Mouse (Mus musculus) stomach, embryonic 14.5 days (tissue): ENCODE results near the gene Fndc8. TPM values are rescaled to one million over a fixed set of nuclear protein-coding genes. Genes with fewer than 3 reads are reported as not detected.
A peak's percentile ranks its signal among the peaks of the same experiment; 100 is the strongest.

Source experiments
- ATAC-seq: fragments of 200-750 bp; cut with Nextera tagmentation; 2 replicates; pipeline ENCODE4 v1.8.0; 2017; ENCODE audit warnings: low read depth, moderate TSS enrichment; ENCODE audit not compliant: insufficient number of reproducible peaks, insufficient read depth, low FRiP score
- H3K27ac ChIP-seq: fragments of 300-500 bp; sonication (generic); 2 replicates; pipeline ENCODE4 v1.5.1; 2014; ENCODE audit warnings: mild to moderate bottlenecking, low read length, moderate library complexity, mixed read lengths
- H3K27me3 ChIP-seq: fragments of 300-500 bp; sonication (generic); 2 replicates; pipeline ENCODE4 v1.6.1; 2014; ENCODE audit warnings: low read length, control low read depth, mixed read lengths; ENCODE audit not compliant: control insufficient read depth, insufficient read depth
- H3K36me3 ChIP-seq: fragments of 300-500 bp; sonication (generic); 2 replicates; pipeline ENCODE4 v1.6.1; 2014; ENCODE audit warnings: mild to moderate bottlenecking, control low read depth, low read length, moderate library complexity, mixed read lengths; ENCODE audit not compliant: control insufficient read depth, insufficient read depth
- H3K4me1 ChIP-seq: fragments of 300-500 bp; sonication (generic); 2 replicates; pipeline ENCODE4 v1.6.1; 2014; ENCODE audit warnings: low read length, control low read depth, mixed read lengths; ENCODE audit not compliant: control insufficient read depth, insufficient read depth
- H3K4me2 ChIP-seq: fragments of 300-500 bp; sonication (generic); replicated peaks from 2 replicates; pipeline ENCODE4 v1.6.1; 2014; ENCODE audit warnings: low read depth, low read length, control low read depth
- H3K4me3 ChIP-seq: fragments of 300-500 bp; sonication (generic); 2 replicates; pipeline ENCODE4 v1.5.1; 2014; ENCODE audit warnings: low read depth, low read length, control low read depth
- H3K9ac ChIP-seq: fragments of 300-500 bp; sonication (generic); replicated peaks from 2 replicates; pipeline ENCODE4 v1.6.1; 2014; ENCODE audit warnings: low read depth, mild to moderate bottlenecking, control low read depth, low read length, moderate library complexity, mixed read lengths
- H3K9me3 ChIP-seq: fragments of 300-500 bp; sonication (generic); 2 replicates; pipeline ENCODE4 v1.6.1; 2016; ENCODE audit warnings: low read depth, low read length, control low read depth; ENCODE audit not compliant: control insufficient read depth
- WGBS: fragments of 180-500 bp; shearing (Covaris S2); extraction: QIAGEN DNeasy Blood & Tissue Kit; methylation state at CpG from one replicate; pipeline ENCODE4 v1.1.7; 2014; 5-methylcytosine and 5-hydroxymethylcytosine counted together
- polyA plus RNA-seq: library from polyadenylated mRNA; unstranded; fragments of >200 nt; fragmentation: Nextera tagmentation; extraction: Ambion mirVana; gene quantifications from 2 replicates; pipeline ENCODE4 v1.2.1, GENCODE M21; 2014

The Fndc8 gene
- polyA plus RNA-seq, 1 experiment from 2014 or later = 0.12 TPM

DNA sequence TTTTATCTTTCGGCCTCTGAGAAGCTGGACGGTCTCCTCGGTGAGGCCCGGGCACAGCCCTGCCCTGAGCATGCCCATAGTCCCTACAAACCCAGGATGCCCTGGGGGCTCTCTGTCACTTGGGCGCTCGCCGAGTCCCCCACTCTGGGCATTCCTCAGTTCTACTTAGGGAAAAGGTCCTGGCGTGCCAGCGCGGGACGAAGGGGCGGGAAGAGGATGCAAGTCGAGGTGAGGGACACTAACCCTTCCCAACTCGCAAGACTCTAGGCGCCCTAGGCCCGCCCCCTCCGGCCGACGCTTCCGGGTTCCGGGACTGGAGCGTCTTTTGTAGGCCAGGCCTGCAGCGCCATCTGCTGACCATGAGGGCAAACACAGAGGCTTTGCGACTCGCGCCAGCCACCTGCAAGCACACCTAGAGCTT, 1.6 kb upstream of the Fndc8 start, which contains the start of gene Rad51d:
TSS of gene Rad51d (minus strand) at position 273 of the 421 bp plus-strand sequence.
- no peaks in the 10 kb centered on the region for H3K27me3 ChIP-seq
- H3K27ac ChIP-seq = no peak within 1 kb of the TSS; the same call in 1 of the 2 replicates
- H3K9ac ChIP-seq = peak within 1 kb of the TSS; percentile 69
- peaks cover 12% of the 10 kb centered on the region; the same call in 1 of the 2 replicates for H3K4me1 ChIP-seq
- no peaks in the 10 kb centered on the region for H3K9me3 ChIP-seq
- peak; percentile 90 for ATAC-seq
- WGBS = 0% methylated on average over 26 of the region's 26 CpGs
- H3K4me2 ChIP-seq = peak within 1 kb of the TSS; percentile 78
- H3K4me3 ChIP-seq = peak within 1 kb of the TSS; percentile 58
- H3K36me3 ChIP-seq = no peaks in the 10 kb centered on the region

DNA sequence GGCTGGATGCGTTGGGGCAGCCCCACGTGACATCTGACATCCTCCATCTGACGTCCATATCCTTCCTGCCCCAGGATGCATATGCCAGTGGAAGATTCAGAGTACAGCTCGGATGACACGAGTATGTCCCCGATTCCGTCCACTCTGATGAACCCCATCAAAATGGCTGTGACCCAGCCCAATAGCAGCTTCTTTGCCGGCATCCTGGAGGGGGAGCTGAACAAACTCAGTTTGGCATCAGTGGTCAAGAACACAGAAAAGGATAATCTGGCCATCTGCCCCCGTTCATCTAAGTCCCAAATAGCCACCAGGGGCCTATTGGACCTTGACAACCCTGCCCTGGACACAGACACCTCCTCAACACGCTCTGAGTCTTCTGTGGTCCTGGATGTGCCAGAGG, 5.6 kb downstream of the Fndc8 start:
- no peak overlapping the region for H3K9ac ChIP-seq
- H3K4me3 ChIP-seq = no peak overlapping the region
- H3K36me3 ChIP-seq = peaks cover 20% of the 10 kb centered on the region
- H3K27me3 ChIP-seq = no peaks in the 10 kb centered on the region
- H3K9me3 ChIP-seq = no peaks in the 10 kb centered on the region
- H3K4me1 ChIP-seq = no peaks in the 10 kb centered on the region
- no peak overlapping the region for H3K4me2 ChIP-seq
- H3K27ac ChIP-seq = no peak overlapping the region
- WGBS = 91% methylated on average over 10 of the region's 10 CpGs
- ATAC-seq = no peak

DNA sequence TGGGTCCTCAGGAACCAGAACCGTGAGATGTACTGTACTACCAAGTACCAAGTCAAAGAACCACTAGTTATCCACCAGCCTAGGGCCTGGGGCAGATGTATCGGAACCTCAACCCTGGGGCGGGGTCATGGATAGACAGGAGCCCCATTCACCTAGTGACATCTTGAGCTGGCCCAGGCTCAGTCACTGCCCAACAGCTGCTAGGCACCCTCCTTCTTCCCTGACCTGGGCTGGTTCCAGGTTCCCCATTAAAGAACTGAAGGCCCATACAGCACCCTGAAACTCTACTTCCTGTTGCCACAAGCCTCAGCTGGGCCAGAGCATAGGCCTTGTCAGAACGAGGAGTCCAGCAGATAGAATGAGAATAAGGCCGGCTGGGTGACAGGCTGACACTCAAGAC, 7.8 kb downstream of the Fndc8 start:
- no peak for ATAC-seq
- no peak overlapping the region for H3K4me2 ChIP-seq
- H3K4me3 ChIP-seq = no peak overlapping the region
- no peak overlapping the region for H3K9ac ChIP-seq
- no peaks in the 10 kb centered on the region for H3K4me1 ChIP-seq
- no peak overlapping the region for H3K27ac ChIP-seq
- no peaks in the 10 kb centered on the region for H3K27me3 ChIP-seq
- H3K9me3 ChIP-seq = no peaks in the 10 kb centered on the region
- 90% methylated on average over 5 of the region's 5 CpGs for WGBS
- H3K36me3 ChIP-seq = peaks cover 41% of the 10 kb centered on the region

DNA sequence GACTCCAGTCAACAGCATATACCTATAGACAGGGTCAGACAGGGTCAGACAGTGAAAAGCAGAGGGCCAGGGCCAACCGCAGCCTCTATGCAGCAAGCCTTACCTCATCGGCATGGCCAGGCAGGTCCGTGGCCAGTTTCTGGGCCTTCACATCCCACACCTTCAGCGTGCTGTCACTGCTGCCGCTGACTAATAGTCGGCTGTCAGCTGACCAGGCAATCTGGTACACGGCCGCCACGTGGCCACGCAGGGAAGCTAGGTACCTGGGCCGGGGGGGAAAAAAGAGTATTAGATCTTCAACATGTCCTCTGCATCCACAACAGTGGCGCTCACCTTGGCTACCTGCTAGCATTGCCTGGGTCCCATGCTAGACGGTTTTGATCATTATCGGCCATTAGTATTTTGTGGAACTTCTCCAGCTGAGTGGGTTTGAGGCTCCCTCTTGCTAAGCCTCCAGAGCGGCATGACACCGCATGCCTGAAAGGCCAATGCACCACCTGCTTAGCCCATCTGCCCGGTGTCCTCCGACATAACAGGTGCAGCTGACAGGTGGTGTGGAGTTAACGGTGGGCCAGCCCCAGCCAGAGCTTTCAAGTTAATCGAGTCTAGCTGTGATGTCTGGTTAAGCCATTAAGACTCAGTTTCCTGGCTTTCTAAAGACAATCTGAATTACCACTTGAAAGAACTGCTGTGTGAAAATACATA, 9.8 kb downstream of the Fndc8 start:
- ATAC-seq = no peak
- Histone ChIP-seq H3K27ac (no peak overlapping the region), H3K4me3 (no peak overlapping the region), H3K4me2 (no peak overlapping the region), H3K36me3 (peaks cover 52% of the 10 kb centered on the region), H3K9me3 (no peaks in the 10 kb centered on the region), H3K9ac (no peak overlapping the region), H3K4me1 (no peaks in the 10 kb centered on the region), H3K27me3 (no peaks in the 10 kb centered on the region)
- 91% methylated on average over 20 of the region's 20 CpGs for WGBS

DNA sequence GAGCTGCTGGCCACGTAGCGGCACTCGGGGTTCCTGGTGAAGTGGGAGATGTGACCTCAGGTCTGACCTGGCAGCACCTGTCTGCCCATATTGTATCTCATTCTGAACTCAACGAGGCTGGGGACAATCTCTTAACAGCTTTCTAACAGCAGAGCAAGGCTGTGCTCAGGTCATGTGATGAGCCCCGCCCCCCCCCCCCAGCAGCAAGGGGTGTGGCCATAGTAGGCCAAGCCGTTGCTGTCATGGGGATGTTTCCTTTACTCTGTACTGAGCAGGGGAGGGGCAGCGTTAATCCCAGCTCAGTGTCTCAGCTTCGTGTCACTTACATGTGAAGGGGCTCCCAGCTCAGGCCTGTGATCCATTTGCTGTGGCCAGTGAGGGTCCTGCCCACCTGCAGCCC, 13.0 kb downstream of the Fndc8 start:
- 62% methylated on average over 8 of the region's 8 CpGs for WGBS
- Histone ChIP-seq H3K4me3 (no peak overlapping the region), H3K27me3 (no peaks in the 10 kb centered on the region), H3K27ac (no peak overlapping the region), H3K9me3 (no peaks in the 10 kb centered on the region), H3K4me2 (no peak overlapping the region), H3K36me3 (peaks cover 52% of the 10 kb centered on the region), H3K9ac (no peak overlapping the region), H3K4me1 (peaks cover 7% of the 10 kb centered on the region; the same call in 1 of the 2 replicates)
- ATAC-seq = no peak

DNA sequence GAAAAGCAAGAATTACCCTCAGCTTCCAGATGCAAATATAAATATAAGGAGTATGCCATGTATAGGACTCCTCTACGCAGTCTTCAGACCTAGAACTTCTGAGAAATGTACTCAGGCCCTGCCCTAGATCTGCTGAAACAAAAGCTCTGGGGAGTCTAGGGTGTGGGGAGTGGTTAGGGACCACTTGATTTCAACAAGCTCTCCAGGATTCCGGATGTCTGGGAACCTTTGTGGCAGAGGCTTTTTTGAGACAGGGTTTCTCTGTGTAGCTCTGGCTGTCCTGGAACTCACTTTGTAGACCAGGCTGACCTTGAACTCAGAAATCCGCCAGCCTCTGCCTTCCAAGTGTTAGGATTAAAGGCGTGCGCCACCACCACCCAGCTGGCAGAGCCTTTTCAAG, 13.9 kb downstream of the Fndc8 start:
- H3K4me2 ChIP-seq = no peak overlapping the region
- WGBS = 94% methylated on average over 5 of the region's 5 CpGs
- H3K9ac ChIP-seq = no peak overlapping the region
- ATAC-seq = no peak
- no peak overlapping the region for H3K4me3 ChIP-seq
- H3K27me3 ChIP-seq = no peaks in the 10 kb centered on the region
- peaks cover 7% of the 10 kb centered on the region; the same call in 1 of the 2 replicates for H3K4me1 ChIP-seq
- peaks cover 47% of the 10 kb centered on the region for H3K36me3 ChIP-seq
- no peaks in the 10 kb centered on the region for H3K9me3 ChIP-seq
- H3K27ac ChIP-seq = no peak overlapping the region

DNA sequence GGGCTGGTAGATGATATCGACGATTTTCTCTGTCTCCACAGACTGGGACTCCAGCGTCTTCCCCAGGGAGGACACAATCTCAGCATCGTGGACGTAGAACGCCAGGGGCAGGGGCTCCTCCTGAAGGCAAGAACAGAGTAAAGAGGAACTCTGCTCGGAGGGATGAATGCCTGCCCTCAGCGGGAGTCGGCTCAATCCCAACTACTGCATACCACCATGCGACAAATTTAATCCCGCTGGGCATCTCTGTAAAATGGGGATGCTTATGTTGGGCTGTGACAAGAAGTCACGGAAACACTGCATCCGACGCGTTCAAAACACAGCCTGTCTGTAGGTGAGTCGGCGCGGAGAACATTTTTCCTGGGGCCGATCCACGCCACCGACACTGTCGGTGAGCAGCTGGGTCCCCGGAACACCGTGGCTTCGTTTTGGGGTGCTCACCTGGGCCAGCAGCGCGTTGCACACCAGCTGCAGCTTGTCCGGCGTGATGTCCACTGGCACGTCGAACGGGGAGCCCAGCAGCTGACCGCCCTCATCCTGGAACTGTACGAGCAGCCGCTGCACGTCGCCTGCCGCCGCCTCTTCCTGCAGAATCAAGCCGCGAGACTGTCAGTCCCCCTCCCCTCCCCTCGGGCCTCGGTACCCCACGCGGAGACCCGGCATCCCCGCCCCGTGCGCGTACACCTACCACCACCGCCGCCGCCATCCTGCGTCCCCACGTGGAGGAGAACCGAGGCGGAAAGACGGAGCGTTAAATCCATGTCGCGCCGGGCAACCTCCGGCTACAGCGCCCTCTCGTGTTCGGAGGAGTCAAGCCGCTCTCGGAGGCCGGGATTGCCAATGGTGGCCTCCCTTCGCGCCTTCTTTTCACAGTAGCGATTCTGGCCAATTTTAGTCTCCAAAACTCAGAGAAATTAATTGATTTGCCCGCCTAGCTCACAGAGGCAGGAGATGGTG, 16.0 kb downstream of the Fndc8 start, which contains the start of gene Nle1:
TSS of gene Nle1 (minus strand) at position 761 of the 957 bp plus-strand sequence.
- Histone ChIP-seq H3K27me3 (no peaks in the 10 kb centered on the region), H3K4me1 (peaks cover 7% of the 10 kb centered on the region; the same call in 1 of the 2 replicates), H3K4me3 (peak within 1 kb of the TSS; percentile 71), H3K36me3 (peaks cover 27% of the 10 kb centered on the region), H3K4me2 (peak within 1 kb of the TSS; percentile 62), H3K27ac (no peak within 1 kb of the TSS), H3K9ac (peak within 1 kb of the TSS; percentile 71), H3K9me3 (no peaks in the 10 kb centered on the region)
- ATAC-seq = peak; percentile 73; the same call in 1 of the 2 replicates
- 1% methylated on average over 73 of the region's 73 CpGs for WGBS

DNA sequence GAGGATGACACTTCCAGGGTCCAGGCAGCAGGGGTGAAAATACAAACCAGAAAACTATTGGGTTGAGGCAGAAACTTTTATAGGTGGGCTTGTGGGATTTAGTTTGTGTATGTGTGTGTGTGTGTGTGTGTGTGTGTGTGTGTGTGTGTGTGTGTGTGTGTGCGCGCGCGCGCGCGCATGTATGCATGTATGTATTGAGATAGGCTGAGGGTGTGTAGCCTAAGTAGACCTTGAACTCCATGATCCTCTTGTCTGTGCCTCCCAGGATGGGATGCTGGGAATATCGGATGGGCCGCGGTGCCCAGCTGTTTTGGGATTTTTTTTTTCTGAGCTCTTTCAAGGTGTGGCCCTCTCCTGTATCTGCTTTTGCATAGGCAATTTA, 16.7 kb downstream of the Fndc8 start:
- Histone ChIP-seq H3K9me3 (no peaks in the 10 kb centered on the region), H3K27me3 (no peaks in the 10 kb centered on the region), H3K4me1 (peaks cover 7% of the 10 kb centered on the region; the same call in 1 of the 2 replicates), H3K27ac (no peak overlapping the region), H3K9ac (no peak overlapping the region), H3K36me3 (peaks cover 22% of the 10 kb centered on the region), H3K4me2 (peak overlapping the region; percentile 62), H3K4me3 (peak overlapping the region; percentile 71; the same call in 1 of the 2 replicates)
- no peak for ATAC-seq
- 51% methylated on average over 10 of the region's 10 CpGs for WGBS
